Mouse (Mus musculus): ENCODE measurements at regions not wholly inside any gene's neighbourhood (a gene's known extent, or its start where the extent isn't known, plus 50 kb on each side); places are given as distances from the start of the nearest gene placed in this dataset.
"Not testable (repeated sequence)": the region's sequence is repeated elsewhere in the genome, so short reads cannot be mapped to it uniquely, and the experiment has no call there.

- ATAC-seq (replicated peaks; ENCODE audit: poor library complexity): no peak
Measured at GRCm38 (mm10) chr13:52252303-52252702, 278.8 kb downstream of the Diras2 start.

GRCm38 (mm10) chr13:52252726-52253125, 278.4 kb downstream of the Diras2 start:
- not testable (repeated sequence) for ATAC-seq (replicated peaks; ENCODE audit: poor library complexity)

GRCm38 (mm10) chr13:52253138-52253537, 277.9 kb downstream of the Diras2 start:
- ATAC-seq (replicated peaks; ENCODE audit: poor library complexity): peak; percentile 68

GRCm38 (mm10) chr13:52254185-52254584, 276.9 kb downstream of the Diras2 start:
- 0 out of 2 replicates have a peak, but pooled peaks have one; percentile 33 for ATAC-seq (replicated peaks; ENCODE audit: poor library complexity)

- no peak for ATAC-seq (replicated peaks; ENCODE audit: poor library complexity)
Measured at GRCm38 (mm10) chr13:52255697-52256096, 275.4 kb downstream of the Diras2 start.

GRCm38 (mm10) chr13:52258373-52258772, 272.7 kb downstream of the Diras2 start:
- peak; percentile 68 for ATAC-seq (replicated peaks; ENCODE audit: poor library complexity)

GRCm38 (mm10) chr13:52262949-52263550, 268.0 kb downstream of the Diras2 start:
- no peak for ATAC-seq (replicated peaks; ENCODE audit: poor library complexity)

GRCm38 (mm10) chr13:52268279-52268678, 262.8 kb downstream of the Diras2 start:
- peak; percentile 65 for ATAC-seq (replicated peaks; ENCODE audit: poor library complexity)

GRCm38 (mm10) chr13:52273502-52274246, 257.4 kb downstream of the Diras2 start:
- no peak for ATAC-seq (replicated peaks; ENCODE audit: poor library complexity)

GRCm38 (mm10) chr13:52275196-52275595, 255.9 kb downstream of the Diras2 start:
- no peak for ATAC-seq (replicated peaks; ENCODE audit: poor library complexity)

GRCm38 (mm10) chr13:52275675-52276074, 255.4 kb downstream of the Diras2 start:
- ATAC-seq (replicated peaks; ENCODE audit: poor library complexity): peak; percentile 89

- ATAC-seq (replicated peaks; ENCODE audit: poor library complexity): peak; percentile 87
Measured at GRCm38 (mm10) chr13:52277195-52277594, 253.9 kb downstream of the Diras2 start.

GRCm38 (mm10) chr13:52278831-52279230, 252.2 kb downstream of the Diras2 start:
- no peak for ATAC-seq (replicated peaks; ENCODE audit: poor library complexity)

GRCm38 (mm10) chr13:52279281-52279969, 251.7 kb downstream of the Diras2 start:
- no peak for ATAC-seq (replicated peaks; ENCODE audit: poor library complexity)

- no peak for ATAC-seq (replicated peaks; ENCODE audit: poor library complexity)
Measured at GRCm38 (mm10) chr13:52279970-52280348, 251.1 kb downstream of the Diras2 start.

GRCm38 (mm10) chr13:52281271-52281670, 249.8 kb downstream of the Diras2 start:
- ATAC-seq (replicated peaks; ENCODE audit: poor library complexity): no peak

GRCm38 (mm10) chr13:52282500-52282899, 248.6 kb downstream of the Diras2 start:
- no peak for ATAC-seq (replicated peaks; ENCODE audit: poor library complexity)

GRCm38 (mm10) chr13:52283456-52283855, 247.6 kb downstream of the Diras2 start:
- peak; percentile 95 for ATAC-seq (replicated peaks; ENCODE audit: poor library complexity)

GRCm38 (mm10) chr13:52284026-52284801, 246.9 kb downstream of the Diras2 start:
- no peak for ATAC-seq (replicated peaks; ENCODE audit: poor library complexity)

GRCm38 (mm10) chr13:52288400-52288799, 242.7 kb downstream of the Diras2 start:
- ATAC-seq (replicated peaks; ENCODE audit: poor library complexity): no peak

- no peak for ATAC-seq (replicated peaks; ENCODE audit: poor library complexity)
Measured at GRCm38 (mm10) chr13:52295847-52296246, 235.2 kb downstream of the Diras2 start.
